Mouse (Mus musculus) cerebellum, adult 2 months (tissue): ENCODE measurements around the gene Nars2.

ENCODE experiments used
- CTCF ChIP-seq: fragments of 200-500 bp; IDR thresholded peaks from 2 replicates; pipeline ENCODE4 v1.5.1; 2011; ENCODE audit warnings: low read depth, mild to moderate bottlenecking, control low read depth, low read length, moderate library complexity, borderline replicate concordance; ENCODE audit not compliant: insufficient read depth
- POLR2A ChIP-seq: fragments of 200-500 bp; IDR thresholded peaks from 2 replicates; pipeline ENCODE4 v1.6.1; 2011; ENCODE audit warnings: low read length, control low read depth, borderline replicate concordance; ENCODE audit not compliant: insufficient read depth

DNA sequence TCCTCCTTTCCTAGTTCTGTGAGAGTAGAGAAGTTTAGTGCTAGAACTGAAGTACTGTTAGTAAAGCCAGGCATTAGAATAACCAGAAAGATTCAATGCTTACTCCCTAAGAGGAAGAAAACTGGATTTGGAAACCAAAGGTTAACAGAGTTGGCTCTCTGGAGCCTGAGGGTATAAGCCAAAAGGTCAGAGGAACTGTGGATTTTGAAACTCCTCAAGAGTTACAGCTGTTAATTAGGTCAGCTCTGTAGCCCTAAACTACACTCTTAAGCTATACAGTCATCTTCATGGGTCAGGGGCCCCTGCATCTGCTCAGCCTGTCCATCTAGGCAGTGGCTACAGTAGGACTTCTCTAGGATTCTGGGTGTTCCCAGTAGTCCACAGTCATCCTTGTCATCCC is 125.7 kb downstream of the Nars2 start:
- TF ChIP-seq CTCF (no peak), POLR2A (no peak)
